Mouse (Mus musculus): ENCODE results near the gene Grcc10. TPM values are rescaled to one million over a fixed set of nuclear protein-coding genes. Genes with fewer than 3 reads are reported as not detected.

Grcc10 gene
- polyA plus RNA-seq, 2 experiments: 290 to 438 TPM

GRCm38 (mm10) chr6:124711824-124712782, 29.1 kb downstream of the Grcc10 start, which contains the start of the genes Emg1 and Phb2:
TSS of gene Emg1 (minus strand) at chr6:124712178.
TSS of gene Phb2 (plus strand) at chr6:124712336.
- DNase-seq (ENCODE audit: low spot score) (peak; percentile 97), ATAC-seq (ENCODE audit: low FRiP score, low read depth) (peak; percentile 97)
- H3K36me3 ChIP-seq (ENCODE audit: control insufficient read depth, insufficient read depth, low read length): peaks cover 56% of the 10 kb centered on the region
- H3K27ac ChIP-seq (replicated peaks; ENCODE audit: low read depth, low read length): peak within 1 kb of the TSS; percentile 86
- WGBS: 2% methylated on average over 61 of the region's 76 CpGs
- peak within 1 kb of the TSS; percentile 94 for H3K4me2 ChIP-seq (replicated peaks; ENCODE audit: low read depth, low read length, severe bottlenecking)
- H3K4me3 ChIP-seq (replicated peaks; ENCODE audit: low read length): peak within 1 kb of the TSS; percentile 96
- H3K4me1 ChIP-seq (ENCODE audit: control insufficient read depth, insufficient read depth, low read length): peaks cover 19% of the 10 kb centered on the region
- peak; percentile 73; the same call in 1 of the 2 replicates for TF ChIP-seq POLR2A (IDR thresholded peaks at IDR 0.05; ENCODE audit: borderline replicate concordance, extremely low read depth, insufficient read depth, insufficient read length)
- H3K27me3 ChIP-seq (ENCODE audit: control insufficient read depth, insufficient read depth, low read length): no peaks in the 10 kb centered on the region
- no peaks in the 10 kb centered on the region for H3K9me3 ChIP-seq (ENCODE audit: control insufficient read depth, low read length)
- H3K9ac ChIP-seq (ENCODE audit: low read depth, low read length, severe bottlenecking): peak within 1 kb of the TSS; percentile 91

- no peak for DNase-seq (ENCODE audit: low spot score)
- Histone ChIP-seq H3K9me3 (ENCODE audit: control insufficient read depth, low read length) (no peaks in the 10 kb centered on the region), H3K27me3 (ENCODE audit: control insufficient read depth, insufficient read depth, low read length) (no peaks in the 10 kb centered on the region), H3K27ac (replicated peaks; ENCODE audit: low read depth, low read length) (no peak overlapping the region), H3K9ac (ENCODE audit: low read depth, low read length, severe bottlenecking) (no peak overlapping the region), H3K36me3 (ENCODE audit: control insufficient read depth, insufficient read depth, low read length) (peaks cover 45% of the 10 kb centered on the region), H3K4me1 (ENCODE audit: control insufficient read depth, insufficient read depth, low read length) (peaks cover 16% of the 10 kb centered on the region), H3K4me3 (replicated peaks; ENCODE audit: low read length) (no peak overlapping the region), H3K4me2 (replicated peaks; ENCODE audit: low read depth, low read length, severe bottlenecking) (no peak overlapping the region)
- WGBS: 93% methylated on average over 10 of the region's 10 CpGs
- TF ChIP-seq POLR2A (IDR thresholded peaks at IDR 0.05; ENCODE audit: borderline replicate concordance, extremely low read depth, insufficient read depth, insufficient read length): no peak
- ATAC-seq (ENCODE audit: low FRiP score, low read depth): no peak
Observed at GRCm38 (mm10) chr6:124708289-124708889, 32.8 kb downstream of the Grcc10 start.

- Histone ChIP-seq H3K27ac (replicated peaks; ENCODE audit: low read depth, low read length) (no peak overlapping the region), H3K9ac (ENCODE audit: low read depth, low read length, severe bottlenecking) (no peak overlapping the region), H3K27me3 (ENCODE audit: control insufficient read depth, insufficient read depth, low read length) (no peaks in the 10 kb centered on the region), H3K4me1 (ENCODE audit: control insufficient read depth, insufficient read depth, low read length) (peaks cover 10% of the 10 kb centered on the region), H3K4me2 (replicated peaks; ENCODE audit: low read depth, low read length, severe bottlenecking) (no peak overlapping the region), H3K4me3 (replicated peaks; ENCODE audit: low read length) (no peak overlapping the region), H3K36me3 (ENCODE audit: control insufficient read depth, insufficient read depth, low read length) (peaks cover 65% of the 10 kb centered on the region), H3K9me3 (ENCODE audit: control insufficient read depth, low read length) (no peaks in the 10 kb centered on the region)
- WGBS: 87% methylated on average over 5 of the region's 5 CpGs
- no peak for DNase-seq (ENCODE audit: low spot score)
- no peak for TF ChIP-seq POLR2A (IDR thresholded peaks at IDR 0.05; ENCODE audit: borderline replicate concordance, extremely low read depth, insufficient read depth, insufficient read length)
- no peak for ATAC-seq (ENCODE audit: low FRiP score, low read depth)
Observed at GRCm38 (mm10) chr6:124706061-124706627, 35.0 kb downstream of the Grcc10 start.

GRCm38 (mm10) chr6:124704417-124704816, 36.8 kb downstream of the Grcc10 start:
- Histone ChIP-seq H3K27me3 (ENCODE audit: control insufficient read depth, insufficient read depth, low read length) (no peaks in the 10 kb centered on the region), H3K4me2 (replicated peaks; ENCODE audit: low read depth, low read length, severe bottlenecking) (no peak overlapping the region), H3K27ac (replicated peaks; ENCODE audit: low read depth, low read length) (no peak overlapping the region), H3K36me3 (ENCODE audit: control insufficient read depth, insufficient read depth, low read length) (peaks cover 79% of the 10 kb centered on the region), H3K9ac (ENCODE audit: low read depth, low read length, severe bottlenecking) (no peak overlapping the region), H3K4me3 (replicated peaks; ENCODE audit: low read length) (no peak overlapping the region), H3K9me3 (ENCODE audit: control insufficient read depth, low read length) (no peaks in the 10 kb centered on the region), H3K4me1 (ENCODE audit: control insufficient read depth, insufficient read depth, low read length) (no peaks in the 10 kb centered on the region)
- TF ChIP-seq POLR2A (IDR thresholded peaks at IDR 0.05; ENCODE audit: borderline replicate concordance, extremely low read depth, insufficient read depth, insufficient read length): no peak
- 98% methylated on average over 2 of the region's 2 CpGs for WGBS
- no peak for DNase-seq (ENCODE audit: low spot score)
- ATAC-seq (ENCODE audit: low FRiP score, low read depth): no peak

- no peak overlapping the region for H3K4me3 ChIP-seq (replicated peaks; ENCODE audit: low read length)
- no peaks in the 10 kb centered on the region for H3K27me3 ChIP-seq (ENCODE audit: control insufficient read depth, insufficient read depth, low read length)
- no peaks in the 10 kb centered on the region for H3K4me1 ChIP-seq (ENCODE audit: control insufficient read depth, insufficient read depth, low read length)
- peaks cover 81% of the 10 kb centered on the region for H3K36me3 ChIP-seq (ENCODE audit: control insufficient read depth, insufficient read depth, low read length)
- whole genome bisulfite sequencing: 81% methylated on average over 7 of the region's 7 CpGs
- no peak for DNase-seq (ENCODE audit: low spot score)
- H3K27ac ChIP-seq (replicated peaks; ENCODE audit: low read depth, low read length): no peak overlapping the region
- no peaks in the 10 kb centered on the region for H3K9me3 ChIP-seq (ENCODE audit: control insufficient read depth, low read length)
- no peak overlapping the region for H3K9ac ChIP-seq (ENCODE audit: low read depth, low read length, severe bottlenecking)
- TF ChIP-seq POLR2A (IDR thresholded peaks at IDR 0.05; ENCODE audit: borderline replicate concordance, extremely low read depth, insufficient read depth, insufficient read length): no peak
- no peak for ATAC-seq (ENCODE audit: low FRiP score, low read depth)
- no peak overlapping the region for H3K4me2 ChIP-seq (replicated peaks; ENCODE audit: low read depth, low read length, severe bottlenecking)
Observed at GRCm38 (mm10) chr6:124703789-124704188, 37.4 kb downstream of the Grcc10 start.

Data from limb, embryonic 14.5 days (tissue).